Mouse (Mus musculus): ENCODE measurements around the gene Dusp19. TPM values are rescaled to one million over a fixed set of nuclear protein-coding genes. Genes with fewer than 3 reads are reported as not detected.

Dusp19 gene
- total RNA-seq, 4 experiments from 2014 or later, result 9.3 to 11.0 (median 9.5) TPM

DNA sequence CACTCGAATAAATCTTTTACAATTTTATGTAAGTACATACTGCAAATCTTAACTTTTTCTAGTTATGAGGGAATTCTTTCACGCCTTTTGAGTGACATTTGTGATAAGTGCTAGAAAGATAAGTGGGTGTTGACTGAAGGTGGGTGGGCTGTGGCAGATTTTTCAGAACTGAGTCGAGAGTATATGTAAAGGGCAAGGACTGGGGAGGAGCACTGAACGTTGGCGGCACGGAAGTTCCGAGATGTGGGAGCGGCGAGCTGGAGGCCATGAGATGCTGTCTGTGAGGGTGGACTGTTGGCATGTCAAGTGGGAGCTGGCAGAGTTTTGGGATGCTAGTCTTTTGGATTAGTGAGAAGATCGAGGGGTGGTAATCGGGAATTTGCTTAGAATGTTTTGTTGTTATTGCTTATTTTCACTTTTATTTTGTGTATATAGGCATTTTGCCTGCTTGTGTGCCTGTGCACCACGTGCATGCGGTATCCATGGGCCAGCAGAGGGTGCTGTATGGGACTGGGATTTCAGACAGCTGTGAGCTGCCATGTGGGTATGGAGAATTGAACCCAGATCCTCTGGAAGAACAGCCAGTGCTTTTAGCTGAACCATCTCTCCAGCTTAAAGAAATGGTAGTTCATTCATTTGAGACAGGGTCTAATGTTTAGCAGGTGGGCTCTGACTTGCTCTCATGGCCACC is 15.6 kb downstream of the Dusp19 start:
- no peak for DNase-seq (ENCODE audit: low spot score in 2 of 2)

DNA sequence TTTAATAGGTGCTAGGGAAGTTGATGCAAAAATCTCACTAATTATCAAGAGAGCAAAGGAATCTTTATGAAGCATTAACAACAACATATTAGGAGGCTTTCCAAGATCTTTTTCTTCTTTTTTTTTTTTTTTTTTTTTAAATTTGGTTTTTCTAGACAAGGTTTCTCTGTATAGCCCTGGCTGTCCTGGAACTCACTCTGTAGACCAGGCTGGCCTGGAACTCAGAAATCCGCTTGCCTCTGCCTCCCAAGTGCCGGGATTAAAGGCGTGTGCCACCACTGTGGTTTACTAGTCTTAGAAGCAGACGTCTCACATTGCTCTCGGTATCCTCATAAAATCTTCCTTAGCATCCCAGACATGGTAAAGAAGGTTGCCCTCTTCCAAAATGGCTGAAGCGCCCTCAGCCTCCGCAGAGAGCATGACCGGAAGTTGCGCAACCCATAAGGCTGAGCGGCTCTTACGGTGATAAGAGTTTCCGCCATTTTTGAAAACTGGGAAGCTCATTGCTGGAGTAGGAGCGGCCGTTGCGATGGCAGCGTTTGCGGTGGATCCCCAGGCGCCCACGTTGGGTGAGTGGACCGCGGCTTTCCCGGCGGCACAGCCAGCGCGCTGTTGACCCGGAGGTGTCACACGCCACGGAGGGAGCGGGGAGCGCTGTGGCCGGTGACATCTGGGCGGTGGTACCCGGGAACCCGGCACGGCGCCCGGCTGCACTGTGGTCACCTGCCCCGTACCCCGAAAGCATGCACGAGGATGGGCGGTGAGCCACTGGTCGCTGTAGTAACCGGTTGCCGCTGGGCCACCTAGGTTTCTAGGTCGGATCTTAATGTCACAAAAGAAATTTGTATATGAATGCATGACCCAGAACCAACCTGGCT is 21.8 kb downstream of the Dusp19 start:
- peak; percentile 84 to 86 for DNase-seq (ENCODE audit: low spot score in 2 of 2)

DNA sequence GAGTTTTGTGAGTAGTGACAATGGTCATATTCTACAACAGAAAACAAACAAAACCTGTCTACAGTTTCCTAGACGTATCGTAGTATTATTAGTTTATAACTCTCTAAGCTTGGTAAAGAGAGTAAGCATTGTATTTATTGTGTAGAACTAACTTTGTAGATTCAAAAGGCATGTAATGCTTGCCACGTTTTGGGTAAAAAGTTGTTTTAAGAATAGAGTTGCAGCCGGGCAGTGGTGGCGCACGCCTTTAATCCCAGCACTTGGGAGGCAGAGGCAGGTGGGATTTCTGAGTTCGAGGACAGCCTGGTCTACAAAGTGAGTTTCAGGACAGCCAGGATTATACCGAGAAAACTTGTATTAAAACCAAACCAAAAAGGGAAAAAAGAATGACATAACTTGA is 22.6 kb downstream of the Dusp19 start:
- no peak for DNase-seq (ENCODE audit: low spot score in 2 of 2)

DNA sequence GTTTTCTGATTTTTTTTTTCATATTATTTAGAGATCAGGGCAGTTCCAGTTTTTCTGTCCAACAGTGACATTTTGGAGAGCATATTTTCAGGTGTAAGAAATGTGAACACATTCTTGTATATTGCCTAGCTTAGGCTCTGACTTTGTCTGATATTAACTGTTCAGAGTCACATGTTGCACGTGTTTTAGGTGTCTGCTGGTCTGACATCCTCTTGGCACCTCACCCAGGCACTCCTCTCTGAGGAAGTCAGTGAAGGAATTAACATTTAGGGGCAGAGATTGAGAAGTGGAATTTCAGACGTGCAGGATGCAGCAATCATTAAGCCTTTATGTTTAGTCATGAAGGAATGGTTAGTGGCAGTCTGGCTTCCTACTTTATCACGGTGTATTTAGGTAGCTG is 23.0 kb downstream of the Dusp19 start:
- no peak for DNase-seq (ENCODE audit: low spot score in 2 of 2)

DNA sequence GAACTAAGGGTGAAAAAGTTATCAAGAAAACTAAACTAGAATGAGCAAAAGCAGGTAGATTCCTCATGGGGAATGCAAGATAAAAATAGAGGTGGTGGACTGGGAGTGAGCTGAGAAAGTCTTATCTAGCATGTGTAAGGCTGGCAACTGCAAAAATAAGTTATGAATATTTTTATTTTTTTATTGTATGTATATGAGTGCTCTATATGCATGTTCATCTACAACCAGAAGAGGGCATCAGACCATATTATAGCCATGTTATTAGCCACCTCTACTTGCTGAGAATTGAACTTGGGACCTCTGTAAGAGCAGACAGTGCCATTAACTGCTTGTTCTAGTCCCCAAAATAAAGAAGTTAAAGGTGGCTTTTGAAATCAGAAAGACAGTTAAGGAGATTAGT is 44.6 kb downstream of the Dusp19 start:
- no peak for DNase-seq (ENCODE audit: low spot score in 2 of 2)

DNA sequence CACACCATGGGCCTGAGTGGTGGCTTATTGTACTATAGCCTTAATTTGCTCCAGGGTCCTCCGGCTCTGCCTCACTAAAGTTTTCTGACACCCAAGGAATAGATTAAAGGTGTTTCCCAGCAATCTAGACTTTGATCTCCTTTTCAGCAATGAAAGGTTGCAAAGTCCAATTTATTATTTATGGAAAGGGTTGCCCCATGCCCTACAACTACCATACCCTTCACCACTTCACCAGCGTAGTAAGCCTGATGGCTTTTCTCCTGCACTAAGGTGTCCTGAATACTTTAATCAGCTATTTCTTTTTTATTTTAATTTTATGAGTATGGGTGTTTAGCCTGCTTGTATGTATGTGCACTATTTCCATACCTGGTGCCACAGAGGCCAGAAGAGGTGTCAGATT is 45.8 kb downstream of the Dusp19 start:
- no peak for DNase-seq (ENCODE audit: low spot score in 2 of 2)

DNA sequence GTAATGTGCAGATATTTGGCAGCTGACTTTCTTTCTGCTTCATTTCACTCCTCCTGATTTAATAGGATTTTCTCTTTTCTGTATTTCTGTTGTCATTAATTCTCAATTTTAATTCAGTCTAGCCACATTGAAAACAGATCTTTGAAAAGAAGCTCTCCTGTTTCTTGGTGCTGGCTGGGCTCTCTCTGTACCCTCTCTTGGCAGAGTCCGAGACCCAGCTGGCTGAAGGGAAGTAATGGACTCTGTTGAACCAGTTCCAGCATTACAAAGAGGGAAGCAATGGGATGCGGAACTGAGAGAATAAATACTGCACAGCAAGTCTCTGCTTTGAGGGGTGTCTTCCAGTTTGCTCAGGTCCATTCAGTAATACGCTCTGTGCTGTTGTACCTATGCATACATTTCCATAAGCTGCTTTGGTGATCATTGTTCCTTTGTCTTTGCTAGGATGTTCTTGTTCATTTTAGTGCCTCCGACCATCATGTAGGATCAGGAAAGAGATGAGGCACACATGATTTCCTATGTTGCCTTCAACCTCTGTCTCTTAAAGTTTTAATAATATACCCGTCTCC is 50.6 kb downstream of the Dusp19 start:
- DNase-seq (ENCODE audit: low spot score in 2 of 2), result no peak

- no peak for DNase-seq (ENCODE audit: low spot score in 2 of 2)
Measured at GRCm38 (mm10) chr2:80669868-80670666, 53.2 kb downstream of the Dusp19 start.

GRCm38 (mm10) chr2:80678803-80679202 is 62.0 kb downstream of the Dusp19 start:
- no peak for DNase-seq (ENCODE audit: low spot score in 2 of 2)

Small RNA genes within 50 kb of the gene (microRNA-seq; reads per million reads assigned to microRNA genes)
- not detected for gene Mir684-1

Other genes starting within 250 kb of the Dusp19 start
- gene Frzb, start 169.4 kb upstream of the Dusp19 start, total RNA-seq (2022), result 10 to 100 TPM in 1 of 4 experiments, 1 to 10 TPM in 3; 5.1 to 11.7 (median 8.2) TPM
- 10 to 100 TPM; 42.8 to 54.4 (median 44.4) TPM for gene Nckap1, start 35.7 kb upstream of the Dusp19 start, total RNA-seq (2022)
- 1 to 10 TPM; 6.5 to 7.8 (median 7.3) TPM for gene Nup35, start 191 bp downstream of the Dusp19 start, total RNA-seq (2022)